Mouse (Mus musculus): ENCODE measurements around the gene Ssna1.

The Ssna1 gene

DNA sequence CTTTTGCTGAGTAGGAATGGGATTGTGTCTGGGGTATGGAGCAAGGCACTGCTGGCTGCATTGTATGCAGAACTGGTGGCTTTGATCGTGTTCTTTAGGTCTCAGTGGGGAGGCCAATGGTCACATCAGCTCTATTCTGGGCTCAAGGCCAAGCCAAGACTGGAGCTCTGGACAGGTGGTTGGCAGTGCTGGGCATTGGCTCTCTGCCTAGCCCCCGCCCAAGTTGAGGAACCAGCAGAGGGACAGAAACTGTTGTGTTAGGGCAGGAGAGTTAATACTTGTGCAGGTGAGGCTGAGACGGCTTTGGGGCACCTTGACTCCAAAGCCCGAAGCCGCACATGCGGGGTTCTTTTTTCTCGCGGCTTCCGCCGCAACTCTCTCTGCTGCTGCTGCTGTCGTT is 17.4 kb upstream of the Ssna1 start, which contains the start of gene Lrrc26:
Gene Lrrc26 (plus strand): TSS at position 265 of the 400 bp plus-strand sequence.
- peak; percentile 76 to 82 for DNase-seq

DNA sequence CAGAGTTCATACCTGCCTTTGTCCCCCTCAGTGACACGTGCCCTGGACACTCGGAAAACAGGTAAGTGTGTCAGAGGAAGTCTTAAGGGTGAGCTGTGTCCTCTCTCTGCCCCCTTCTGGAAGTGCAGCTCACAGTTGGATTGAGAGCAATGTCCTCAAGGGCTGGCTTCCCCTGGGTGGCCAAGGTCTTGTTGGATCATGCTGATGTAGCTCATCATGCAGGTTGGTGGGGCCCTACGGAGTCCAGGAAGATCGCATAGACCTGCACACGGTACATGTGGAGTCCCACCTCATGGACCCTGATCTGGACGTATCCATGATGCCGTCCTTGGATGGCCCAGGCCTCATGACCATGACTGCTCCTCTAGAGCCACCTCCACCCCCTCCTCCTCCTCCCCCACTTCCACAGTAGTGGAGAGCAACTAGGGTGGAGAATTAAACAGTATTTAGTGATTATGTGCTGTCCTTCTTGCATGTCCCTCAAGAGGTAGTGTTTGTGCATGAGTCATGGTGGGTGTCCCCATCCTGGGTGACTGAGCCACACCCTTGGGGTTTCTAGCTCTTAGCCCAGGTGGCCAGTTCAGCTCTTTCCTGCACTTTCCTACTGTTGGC is 16.6 kb upstream of the Ssna1 start:
- DNase-seq, result peak in 1 of 2 experiments; percentile 44

DNA sequence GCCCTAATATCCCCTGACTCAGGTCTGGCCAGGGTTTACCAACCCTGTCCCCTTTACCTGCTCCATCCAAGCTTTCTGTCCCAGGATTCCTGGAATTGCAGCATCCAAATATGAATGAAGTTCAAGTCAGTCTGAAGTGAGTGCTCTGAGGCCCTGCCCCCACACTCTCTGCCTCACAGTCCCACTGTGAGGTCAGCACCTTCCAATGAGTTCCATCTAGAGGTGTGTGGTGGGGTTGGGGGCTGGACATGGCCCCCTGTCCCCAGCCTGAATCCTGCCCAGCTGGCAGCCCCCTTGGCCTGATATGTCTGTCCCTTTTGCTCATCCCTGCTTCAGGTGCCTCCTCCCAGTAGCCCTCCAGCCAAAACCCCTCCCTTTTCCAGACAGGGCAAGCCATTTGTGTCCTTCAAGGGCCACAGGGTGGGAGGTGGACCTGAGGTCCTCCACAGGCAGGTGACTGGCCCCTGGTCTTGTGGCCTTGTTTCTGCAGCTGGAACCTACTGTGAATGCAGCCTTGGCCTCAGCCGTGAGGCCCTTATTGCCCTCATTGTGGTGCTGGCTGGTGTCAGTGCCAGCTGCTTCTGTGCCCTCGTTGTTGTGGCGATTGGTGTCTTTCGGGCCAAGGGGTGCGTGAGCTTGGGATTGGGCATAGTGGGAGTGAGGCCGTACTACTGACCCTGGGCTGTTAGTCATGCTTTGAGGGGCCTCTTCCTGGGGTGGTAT is 15.8 kb upstream of the Ssna1 start, which contains the start of gene Tmem210:
Gene Tmem210 (plus strand): TSS at position 219 of the 723 bp plus-strand sequence.
- no peak for DNase-seq

DNA sequence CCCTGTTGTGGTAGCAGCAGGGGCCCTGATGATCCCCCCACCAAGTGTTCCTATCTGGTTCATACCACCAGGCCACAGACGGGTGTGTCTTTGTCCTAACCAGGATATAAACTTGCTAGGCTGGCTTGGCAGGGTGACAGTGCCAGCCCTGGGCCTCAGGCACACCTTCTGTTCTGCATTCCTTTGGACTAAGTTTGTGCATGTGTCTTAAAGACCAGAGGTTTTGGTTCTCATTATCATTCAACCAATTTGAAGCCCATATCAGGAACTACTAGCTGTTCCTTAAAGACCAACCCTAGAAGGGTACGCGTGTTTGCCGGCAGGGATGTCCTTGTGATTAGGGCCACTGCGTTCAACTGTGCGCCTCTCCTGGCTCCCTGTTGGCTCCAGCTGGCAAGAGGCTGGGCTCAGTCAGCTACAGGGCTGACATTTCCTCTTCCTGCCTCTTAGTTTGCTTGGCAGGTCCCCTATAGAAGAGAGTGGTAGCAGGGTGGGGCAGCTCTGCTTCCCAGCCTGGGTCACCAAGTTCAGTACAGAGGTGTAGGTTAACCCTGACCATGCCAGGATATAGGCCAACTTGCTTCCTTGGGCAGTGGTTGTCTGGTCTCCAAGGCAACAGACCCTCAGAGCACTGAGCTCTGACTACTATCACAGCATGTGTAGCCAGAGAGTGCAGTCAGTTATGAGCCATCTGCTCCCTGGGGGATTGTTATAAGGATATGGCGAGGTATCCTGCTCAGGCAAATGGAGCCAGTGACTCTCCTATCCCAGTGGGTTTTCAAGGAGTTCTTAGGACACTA is 14.8 kb upstream of the Ssna1 start:
- DNase-seq, result peak; percentile 61 to 64

DNA sequence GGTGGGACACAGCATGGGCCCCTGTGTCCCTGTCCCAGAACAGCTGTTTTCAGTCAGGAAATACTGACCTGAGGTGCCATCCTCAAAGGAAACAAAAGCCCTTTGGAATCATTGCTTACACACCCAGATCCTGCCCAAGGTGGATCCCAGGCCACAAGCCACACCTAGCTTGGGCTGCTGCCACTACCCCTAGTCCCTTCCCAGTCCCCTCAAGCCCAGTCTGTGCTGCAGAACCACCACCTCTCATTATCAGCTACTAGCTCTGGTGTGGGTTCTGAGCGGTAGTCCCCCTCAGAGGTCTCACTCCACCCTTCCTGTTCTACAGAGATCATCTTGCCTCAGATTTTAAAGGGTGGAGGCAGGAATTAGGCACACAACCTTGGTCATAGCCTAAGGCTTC is 14.1 kb upstream of the Ssna1 start:
- peak in 1 of 2 experiments; percentile 35 for DNase-seq

DNA sequence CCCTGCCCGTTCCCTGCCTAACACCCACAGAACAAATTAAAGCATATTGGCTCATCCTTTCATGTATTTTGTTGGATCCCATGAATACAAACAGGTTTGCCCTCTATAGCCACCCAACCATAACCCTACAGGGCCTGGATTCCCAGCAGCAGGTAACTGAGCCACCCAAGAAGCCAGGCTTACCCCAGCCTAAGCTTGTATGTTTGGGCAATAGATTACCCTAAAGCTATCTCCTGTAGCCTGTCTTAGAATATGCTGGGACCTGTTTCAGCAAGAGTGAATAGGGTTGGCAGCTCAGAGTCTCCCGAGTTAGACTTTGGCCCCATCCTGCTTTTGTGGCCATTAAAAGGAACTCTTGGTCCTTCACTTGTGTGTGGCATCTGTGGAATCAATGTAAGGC is 13.3 kb upstream of the Ssna1 start:
- no peak for DNase-seq

DNA sequence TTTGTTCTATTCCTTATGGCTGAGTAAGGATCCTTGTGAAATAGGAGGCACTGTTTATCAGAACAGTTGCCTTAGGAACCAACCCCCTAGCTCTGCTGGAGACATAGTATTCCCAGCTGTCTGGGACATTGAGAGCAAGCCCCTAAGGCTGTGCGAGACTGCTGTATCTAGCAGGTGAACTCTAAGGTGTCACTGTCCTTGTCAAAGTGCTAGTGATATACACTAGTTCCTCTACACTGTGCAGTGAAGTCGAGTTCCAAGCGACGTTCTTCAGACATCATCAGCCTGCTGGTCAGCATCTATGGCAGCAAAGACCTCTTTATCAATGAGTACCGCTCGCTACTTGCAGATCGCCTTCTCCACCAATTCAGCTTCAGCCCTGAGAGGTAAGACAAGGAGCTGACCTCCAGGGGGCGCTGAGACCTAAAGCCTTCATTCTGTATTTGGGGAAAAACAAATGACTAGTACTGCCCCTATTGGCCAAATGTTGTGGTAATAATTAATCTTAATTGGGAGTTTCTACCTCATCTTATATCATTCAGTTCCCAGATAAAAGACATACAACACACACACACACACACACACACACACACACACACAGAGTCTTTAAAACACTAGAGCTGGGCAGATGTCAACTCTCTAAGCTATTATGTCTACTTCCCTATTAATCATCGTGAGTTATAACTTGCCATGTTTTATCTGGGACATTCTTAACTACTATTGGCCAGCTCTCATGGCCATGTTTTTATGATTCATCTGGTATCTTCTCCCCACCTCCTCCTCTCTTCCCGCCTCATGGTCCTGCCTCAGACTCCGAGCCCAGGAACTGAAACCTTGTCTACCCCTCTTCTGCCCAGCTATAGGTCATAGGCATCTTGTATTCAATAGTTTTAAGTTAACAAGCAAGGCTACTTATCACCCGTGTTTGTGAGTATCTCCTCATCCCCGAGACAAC is 7.0 kb upstream of the Ssna1 start:
- peak; percentile 87 to 89 for DNase-seq

DNA sequence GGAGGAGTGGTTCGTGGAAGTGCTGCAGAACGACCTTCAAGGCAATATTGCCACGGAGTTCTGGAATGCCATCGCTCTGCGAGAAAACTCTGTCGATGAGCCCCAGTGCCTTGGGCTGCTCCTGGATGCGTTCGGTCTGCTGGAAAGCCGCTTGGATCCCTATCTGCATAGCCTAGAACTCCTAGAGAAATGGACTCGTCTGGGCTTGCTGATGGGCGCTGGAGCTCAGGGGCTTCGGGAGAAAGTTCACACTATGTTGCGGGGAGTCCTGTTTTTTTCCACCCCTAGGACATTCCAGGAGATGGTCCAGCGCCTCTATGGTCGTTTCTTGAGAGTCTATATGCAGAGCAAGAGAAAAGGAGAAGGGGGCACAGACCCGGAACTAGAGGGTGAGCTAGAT is 772 bp upstream of the Ssna1 start:
- no peak for DNase-seq

DNA sequence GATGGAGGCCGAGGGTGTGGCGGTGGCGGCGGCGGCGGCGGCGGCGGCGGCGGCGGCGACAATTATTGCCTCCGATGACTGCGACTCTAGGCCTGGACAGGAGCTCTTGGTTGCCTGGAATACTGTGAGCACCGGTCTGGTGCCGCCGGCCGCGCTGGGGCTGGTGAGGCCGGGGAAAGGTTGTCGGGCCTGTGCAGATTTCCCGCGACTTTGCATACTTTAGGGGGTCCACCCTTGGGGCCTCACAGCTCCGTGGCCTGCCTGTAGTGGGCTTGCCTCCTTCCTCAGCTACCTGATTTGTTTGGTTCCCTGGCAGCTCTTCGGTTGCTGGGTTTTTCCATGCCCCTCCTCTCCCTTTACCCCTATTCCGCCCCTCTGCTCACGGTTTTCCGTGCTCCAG is 277 bp upstream of the Ssna1 start:
- DNase-seq, result no peak

DNA sequence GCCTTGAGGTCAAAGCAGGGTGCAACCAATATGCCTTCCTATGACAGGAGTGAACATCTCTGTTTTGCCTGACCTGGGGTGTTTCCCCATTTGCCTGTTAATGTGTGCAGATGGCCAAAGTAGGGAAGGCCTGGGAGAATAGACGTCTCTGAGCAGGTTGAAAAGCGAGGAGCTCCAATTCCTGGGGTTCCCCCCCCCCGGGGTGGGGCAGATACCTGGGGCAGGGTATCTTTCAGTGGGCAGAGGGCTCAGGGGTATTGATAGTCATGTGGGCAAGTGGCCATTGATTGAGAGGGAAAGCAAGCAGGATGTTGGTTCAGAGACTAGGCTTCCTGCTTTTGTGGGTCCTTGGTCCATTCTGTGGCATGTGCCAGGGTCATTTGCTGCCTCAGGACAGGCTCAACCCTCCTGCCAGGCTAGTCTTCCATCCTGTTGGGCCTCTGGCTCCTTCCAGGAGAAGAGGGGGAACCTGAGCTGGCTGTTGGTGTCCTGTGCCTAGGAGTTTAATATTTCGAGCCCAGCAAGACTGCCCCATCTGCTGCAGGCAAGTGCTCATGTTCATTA is 4.4 kb downstream of the Ssna1 start:
- DNase-seq, result peak in 1 of 2 experiments; percentile 27

DNA sequence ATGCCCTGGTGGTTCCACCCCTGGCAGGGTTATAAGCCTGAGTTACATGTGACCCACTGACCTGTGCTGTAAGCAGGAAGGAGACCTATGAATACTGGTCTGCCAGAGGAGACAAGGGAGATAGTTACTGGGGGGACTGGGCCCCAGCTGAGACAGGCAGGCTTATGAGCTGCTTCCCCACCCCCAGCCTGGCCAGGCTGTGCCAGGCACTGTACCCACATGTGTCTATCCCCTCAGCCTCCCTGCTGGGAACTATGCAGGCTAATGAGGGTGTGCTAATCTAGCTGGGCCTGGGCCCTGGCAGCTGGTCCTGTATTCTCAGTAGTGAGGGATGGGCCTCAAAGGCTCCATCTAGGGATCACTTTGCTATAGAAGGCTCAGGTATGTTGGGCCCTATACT is 5.0 kb downstream of the Ssna1 start:
- DNase-seq, result peak; percentile 42 to 56

DNA sequence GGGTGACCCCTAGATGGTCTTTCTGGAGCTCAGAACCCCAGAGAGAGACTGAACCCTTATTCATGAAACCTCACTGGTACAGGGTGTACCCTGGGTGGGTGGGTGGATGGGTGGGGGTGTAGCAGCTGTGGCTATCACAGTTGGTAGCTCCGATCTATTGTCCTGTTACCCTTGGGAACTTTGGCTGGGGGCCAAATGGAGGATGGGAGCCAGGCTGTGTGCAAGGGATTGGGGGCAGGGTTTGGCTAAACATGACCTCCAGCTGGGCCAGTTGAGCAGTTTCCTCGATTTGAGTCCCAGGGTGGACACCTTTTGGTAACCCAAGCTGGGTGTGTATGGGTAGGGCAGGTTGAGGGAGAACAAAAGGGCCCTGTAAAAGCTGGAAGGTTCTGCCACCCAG is 5.5 kb downstream of the Ssna1 start:
- DNase-seq, result peak; percentile 72 to 79

DNA sequence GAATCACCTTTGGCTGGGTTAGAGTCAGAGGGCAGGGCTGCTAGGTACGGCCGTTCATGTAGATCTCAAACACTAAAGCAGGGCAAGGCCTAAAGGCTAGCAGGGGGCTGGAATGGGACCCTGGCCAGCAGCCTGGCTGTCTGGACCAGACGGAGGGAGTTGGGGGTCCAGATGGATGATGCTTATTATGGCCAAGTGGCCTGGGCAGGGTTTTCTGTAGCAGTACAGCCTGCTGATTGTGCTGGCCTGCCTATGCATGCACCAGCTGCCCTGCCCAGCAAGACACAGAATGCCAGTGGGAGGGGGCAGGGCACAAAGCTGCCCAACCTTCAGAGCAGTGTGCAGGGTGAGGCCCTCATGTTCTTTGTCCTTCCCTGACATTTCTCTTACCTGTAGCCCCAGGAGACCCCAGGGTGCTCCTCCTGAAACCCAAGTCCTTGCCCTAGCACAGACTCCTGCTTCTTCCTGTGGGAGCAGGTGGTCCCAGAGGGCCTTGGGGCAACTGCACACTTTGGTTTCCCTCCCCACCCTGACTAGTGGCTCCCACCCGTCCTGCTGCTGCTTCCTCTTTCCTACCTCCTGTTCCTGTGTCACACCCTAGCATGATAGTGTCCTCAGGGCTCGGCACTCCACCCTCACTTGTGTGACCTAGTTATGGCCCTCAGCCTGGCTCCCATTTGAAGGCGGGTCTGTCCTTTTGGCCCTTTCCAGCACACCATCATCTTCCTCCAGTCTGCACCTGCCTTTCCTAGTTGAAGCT is 6.2 kb downstream of the Ssna1 start:
- peak; percentile 95 for DNase-seq

DNA sequence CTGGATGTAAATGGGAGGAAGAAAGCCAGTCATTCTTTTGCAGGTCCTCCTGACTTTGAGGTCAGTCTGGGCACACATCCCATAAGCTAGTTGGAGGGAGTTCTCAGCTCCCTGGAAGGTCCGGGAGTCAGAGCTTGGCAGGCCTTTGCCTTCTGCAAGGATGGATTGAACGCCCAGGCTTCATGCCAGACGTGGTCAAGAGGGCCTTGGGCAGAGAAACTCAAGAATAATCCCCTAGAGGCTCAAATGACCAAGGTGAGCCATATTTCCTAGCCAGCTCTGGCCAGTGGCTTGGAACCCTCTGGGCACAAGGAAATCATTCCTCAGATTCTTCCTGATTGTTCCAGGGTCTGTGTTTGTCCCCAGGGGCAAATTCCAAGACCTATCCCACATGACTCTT is 7.4 kb downstream of the Ssna1 start:
- DNase-seq, result peak; percentile 86 to 91

DNA sequence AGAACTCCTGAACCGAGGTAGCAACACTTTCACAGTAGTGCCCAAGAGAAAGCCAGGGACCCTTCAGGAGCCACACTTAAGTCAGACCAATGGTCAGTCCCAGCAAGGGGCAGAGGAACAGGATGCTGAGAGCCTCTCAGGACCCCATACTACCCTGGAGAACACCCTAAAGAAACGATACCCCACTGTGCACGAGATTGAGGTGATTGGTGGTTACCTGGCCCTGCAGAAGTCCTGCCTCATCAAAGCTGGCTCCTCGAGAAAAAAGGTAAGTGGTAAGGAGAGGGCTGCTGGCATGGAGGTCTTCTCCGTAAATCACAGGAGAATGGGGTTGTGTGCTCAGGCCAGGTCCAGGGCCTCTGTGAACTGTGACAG is 8.0 kb downstream of the Ssna1 start:
- DNase-seq, result no peak

DNA sequence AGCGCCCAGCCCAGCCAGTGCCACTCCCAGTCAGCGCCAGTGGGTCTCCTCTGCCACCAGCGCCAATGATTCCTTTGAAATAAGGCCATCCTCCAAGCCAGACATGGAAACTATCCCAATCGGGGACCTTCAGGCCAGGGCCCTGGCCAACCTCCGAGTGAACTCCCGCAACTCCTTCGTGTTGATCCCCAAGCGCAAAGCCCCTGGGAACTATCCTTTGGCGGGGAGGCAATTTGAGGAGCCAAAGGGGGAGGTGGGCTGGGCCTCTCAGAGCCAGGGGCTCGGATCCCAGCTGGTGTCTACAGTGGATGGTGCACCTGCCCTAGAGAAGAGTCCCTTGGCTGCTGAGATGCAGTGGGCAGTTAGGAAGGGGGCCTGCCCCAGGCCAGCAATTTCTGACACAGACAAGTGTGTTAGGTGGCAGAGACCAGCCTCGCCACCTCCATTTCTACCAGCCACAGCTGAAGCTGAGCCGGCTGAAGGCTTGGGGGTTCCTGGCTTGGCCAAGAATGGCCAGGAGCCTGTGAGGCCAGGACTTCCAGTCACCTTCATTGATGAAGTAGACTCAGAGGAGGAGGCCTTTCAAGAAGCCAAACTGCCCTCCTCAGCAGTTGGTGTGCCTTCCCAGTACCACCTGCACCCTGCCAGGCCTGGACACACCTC is 8.5 kb downstream of the Ssna1 start:
- peak; percentile 43 to 47 for DNase-seq

DNA sequence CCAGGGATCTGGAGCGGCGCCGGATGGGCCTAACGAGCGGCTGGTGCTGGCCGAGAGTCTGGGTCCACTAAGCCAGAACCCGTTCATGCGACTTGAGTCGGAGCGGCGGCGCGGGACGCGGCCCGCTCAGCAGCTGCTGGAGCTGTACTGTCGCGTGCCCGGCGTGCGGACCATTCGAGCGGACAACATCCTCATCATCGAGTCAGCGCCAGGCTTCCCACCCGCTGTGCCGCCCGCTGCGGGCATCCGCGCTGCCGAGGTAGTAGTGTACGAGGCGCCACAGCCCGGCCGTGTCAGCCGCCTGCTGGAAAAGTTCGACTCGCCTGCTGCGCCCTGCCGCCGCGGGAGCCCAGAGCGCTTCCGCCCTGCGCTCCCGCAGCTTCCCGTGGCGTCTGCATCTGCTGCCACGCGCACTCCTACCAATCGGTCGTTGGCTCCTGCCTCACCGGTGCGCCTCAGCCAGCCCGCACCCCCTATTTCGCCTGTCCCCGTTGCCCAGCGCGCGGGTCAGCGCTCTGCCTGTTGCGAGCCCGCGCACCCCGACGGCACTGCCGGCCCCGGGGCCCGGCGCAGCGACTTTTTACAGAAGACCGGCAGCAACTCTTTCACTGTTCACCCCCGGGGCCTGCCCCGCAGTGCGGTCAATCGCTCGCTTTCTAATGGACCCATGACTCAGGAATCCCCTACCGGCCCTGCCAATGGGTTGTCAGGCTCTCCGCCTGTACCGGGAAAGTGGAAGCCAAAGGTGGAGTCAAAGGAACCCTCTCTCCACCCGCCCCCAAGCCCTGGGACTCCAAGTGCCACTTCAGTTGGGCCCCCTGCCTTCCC is 9.2 kb downstream of the Ssna1 start:
- peak; percentile 71 to 82 for DNase-seq

DNA sequence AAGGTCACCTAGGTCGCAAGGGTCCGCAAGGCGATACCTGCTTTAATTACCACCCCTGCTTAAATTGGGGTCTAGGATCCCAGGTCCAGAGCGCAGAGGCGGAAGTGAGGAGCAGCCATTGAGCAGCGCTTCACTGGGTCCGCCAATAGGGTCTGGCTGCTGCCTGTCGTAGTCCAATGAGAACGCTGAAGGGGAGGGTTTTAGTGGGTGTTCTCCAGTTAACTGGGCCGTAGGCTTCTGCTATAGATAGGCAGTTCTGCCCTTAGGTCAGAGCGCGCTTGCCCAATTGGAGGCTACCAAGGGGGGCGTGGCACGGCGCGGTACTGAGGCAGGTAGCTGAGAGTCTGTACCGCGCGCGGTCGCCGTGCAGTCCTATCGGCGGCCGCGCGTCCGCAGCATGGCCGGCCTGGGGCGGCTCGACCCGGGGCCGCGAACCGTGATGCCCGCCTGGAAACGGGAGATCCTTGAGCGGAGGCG is 9.9 kb downstream of the Ssna1 start, which contains the start of gene Tprn:
Gene Tprn (plus strand): TSS at position 328 of the 477 bp plus-strand sequence.
- DNase-seq, result peak; percentile 97 to 99

DNA sequence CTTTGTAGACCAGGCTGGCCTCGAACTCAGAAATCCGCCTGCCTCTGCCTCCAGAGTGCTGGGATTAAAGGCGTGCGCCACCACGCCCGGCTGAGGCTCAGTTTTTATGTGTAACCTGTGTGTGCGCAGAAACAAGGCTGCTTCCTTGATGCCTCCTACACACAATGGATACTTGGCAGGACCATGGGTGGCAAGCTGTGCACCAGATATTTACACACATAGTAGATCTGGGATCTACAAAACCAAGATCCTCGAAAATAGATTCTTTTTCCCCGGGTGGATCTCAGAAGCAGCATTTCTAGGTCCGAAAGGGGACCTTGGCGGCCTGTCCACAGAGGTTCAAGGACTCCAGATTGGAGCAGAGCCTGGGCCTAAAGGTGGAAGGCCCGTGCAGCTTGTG is 10.4 kb downstream of the Ssna1 start:
- no peak for DNase-seq

DNA sequence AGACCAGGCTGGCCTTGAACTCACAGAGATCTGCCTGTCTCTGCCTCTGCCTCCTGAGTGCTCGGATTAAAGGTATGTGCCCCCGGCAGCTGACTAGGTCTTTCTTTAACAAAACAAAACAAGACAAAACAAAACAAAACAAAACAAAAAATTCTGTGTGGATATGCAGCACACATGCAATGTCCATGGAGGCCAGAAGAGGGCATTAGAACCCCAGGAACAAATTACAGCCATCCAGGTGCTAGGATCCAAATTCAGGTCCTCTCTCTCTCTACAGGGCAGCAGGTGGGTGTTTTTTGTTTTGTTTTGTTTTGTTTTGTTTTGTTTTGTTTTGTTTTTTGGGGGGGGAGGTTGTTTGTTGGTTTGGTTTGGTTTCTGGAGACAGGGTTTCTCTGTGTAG is 13.4 kb downstream of the Ssna1 start:
- no peak for DNase-seq
